Mouse (Mus musculus) heart, embryonic 16.5 days (tissue): Measurements from ENCODE around the gene Ptgs1. TPM values are rescaled to one million over a fixed set of nuclear protein-coding genes. Genes with fewer than 3 reads are reported as not detected.

Source experiments
- ATAC-seq: fragments of 200-750 bp; cut with Nextera tagmentation; replicated peaks from 2 replicates; pipeline ENCODE4 v1.8.0; 2017; ENCODE audit warnings: moderate number of reproducible peaks; ENCODE audit not compliant: insufficient read depth, low FRiP score; ENCODE audit errors: extremely low read depth
- H3K27ac ChIP-seq: fragments of 300-500 bp; sonication (generic); 2 replicates; pipeline ENCODE4 v1.5.1; 2014; ENCODE audit warnings: mild to moderate bottlenecking, low read length, control low read depth, moderate library complexity
- H3K27me3 ChIP-seq: fragments of 300-500 bp; sonication (generic); 2 replicates; pipeline ENCODE4 v1.6.1; 2014; ENCODE audit warnings: low read length, mixed read lengths; ENCODE audit not compliant: control insufficient read depth, insufficient read depth
- H3K36me3 ChIP-seq: fragments of 300-500 bp; sonication (generic); 2 replicates; pipeline ENCODE4 v1.6.1; 2014; ENCODE audit not compliant: control insufficient read depth, insufficient read depth
- H3K4me1 ChIP-seq: fragments of 300-500 bp; sonication (generic); 2 replicates; pipeline ENCODE4 v1.6.1; 2014; ENCODE audit warnings: low read length, mixed read lengths; ENCODE audit not compliant: control insufficient read depth, insufficient read depth
- H3K4me2 ChIP-seq: fragments of 300-500 bp; sonication (generic); 2 replicates; pipeline ENCODE4 v1.6.1; 2014; ENCODE audit warnings: low read depth, mild to moderate bottlenecking, control low read depth, low read length
- H3K4me3 ChIP-seq: fragments of 300-500 bp; sonication (generic); 2 replicates; pipeline ENCODE4 v1.5.1; 2014; ENCODE audit warnings: mild to moderate bottlenecking, control low read depth, low read length
- H3K9ac ChIP-seq: fragments of 300-500 bp; sonication (generic); 2 replicates; pipeline ENCODE4 v1.6.1; 2014; ENCODE audit warnings: low read length, control low read depth
- H3K9me3 ChIP-seq: fragments of 300-500 bp; sonication (generic); replicated peaks from 2 replicates; pipeline ENCODE4 v1.6.1; 2016; ENCODE audit warnings: low read length; ENCODE audit not compliant: control insufficient read depth
- WGBS: fragments of 180-500 bp; shearing (Covaris S2); extraction: QIAGEN DNeasy Blood & Tissue Kit; methylation state at CpG from one replicate; pipeline ENCODE4 v1.1.7; 2014; 5-methylcytosine and 5-hydroxymethylcytosine counted together
- polyA plus RNA-seq: library from polyadenylated mRNA; unstranded; fragments of >200 nt; fragmentation: Nextera tagmentation; extraction: Ambion mirVana; gene quantifications from 2 replicates; pipeline ENCODE4 v1.2.1, GENCODE M21; 2015

Ptgs1 gene
- polyA plus RNA-seq, 1 experiment from 2014 or later: 21.9 TPM

DNA sequence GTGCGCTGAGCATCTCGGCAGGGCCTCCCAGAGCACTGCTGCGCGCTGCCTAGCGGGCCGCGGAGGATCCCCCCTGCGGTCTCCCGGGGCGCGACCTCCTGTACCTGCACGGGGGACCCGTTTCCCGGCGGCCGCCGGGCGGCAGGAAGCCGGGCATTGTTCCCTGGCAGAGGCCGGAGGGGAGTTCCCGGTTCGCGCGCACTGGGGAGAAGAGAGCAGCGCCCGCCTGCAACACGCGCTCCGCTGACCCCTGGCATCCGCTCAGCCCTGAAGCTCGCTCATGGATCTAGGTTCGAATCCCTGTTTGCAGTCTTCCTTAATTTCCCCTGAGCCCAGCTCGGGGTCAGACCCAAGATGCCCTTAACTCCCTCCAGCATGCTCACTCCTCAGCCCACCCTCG is 19.4 kb upstream of the Ptgs1 start:
- Histone ChIP-seq H3K4me3 (peak overlapping the region; percentile 29; the same call in 1 of the 2 replicates), H3K27me3 (peaks cover 20% of the 10 kb centered on the region), H3K4me2 (peak overlapping the region; percentile 45), H3K27ac (no peak overlapping the region), H3K9me3 (no peaks in the 10 kb centered on the region), H3K4me1 (peaks cover 33% of the 10 kb centered on the region), H3K36me3 (no peaks in the 10 kb centered on the region), H3K9ac (peak overlapping the region; percentile 53)
- WGBS: 10% methylated on average over 34 of the region's 34 CpGs
- ATAC-seq: no peak

GRCm38 (mm10) chr2:36211785-36212184 is 18.4 kb upstream of the Ptgs1 start:
- Histone ChIP-seq H3K9ac (no peak overlapping the region; the same call in 1 of the 2 replicates), H3K4me1 (peaks cover 39% of the 10 kb centered on the region), H3K27me3 (peaks cover 20% of the 10 kb centered on the region), H3K36me3 (no peaks in the 10 kb centered on the region), H3K9me3 (no peaks in the 10 kb centered on the region), H3K4me3 (no peak overlapping the region), H3K27ac (no peak overlapping the region), H3K4me2 (no peak overlapping the region)
- ATAC-seq: no peak
- WGBS: 58% methylated on average over 7 of the region's 7 CpGs

DNA sequence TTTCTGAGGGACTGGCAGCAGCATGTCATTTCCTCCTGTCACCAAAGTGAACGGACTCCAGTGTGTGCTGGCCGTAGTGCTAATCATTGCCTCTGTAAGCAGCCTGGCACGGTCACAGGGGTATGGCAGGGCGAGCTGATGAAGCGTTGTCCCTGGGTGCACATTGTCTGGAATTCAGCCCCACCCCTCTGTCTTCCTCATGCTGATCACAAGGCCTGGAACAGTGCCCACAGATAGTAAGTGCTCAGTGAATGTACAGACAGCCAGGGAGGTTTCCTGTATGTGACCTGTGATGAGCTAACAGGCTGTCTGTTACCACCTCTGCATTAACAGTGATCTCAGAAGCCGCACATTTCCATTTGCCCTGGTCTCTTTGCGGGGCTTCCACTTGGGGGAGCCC is 17.1 kb upstream of the Ptgs1 start:
- Histone ChIP-seq H3K27ac (peak overlapping the region; percentile 84), H3K27me3 (peaks cover 20% of the 10 kb centered on the region), H3K4me2 (peak overlapping the region; percentile 20), H3K36me3 (no peaks in the 10 kb centered on the region), H3K9ac (peak overlapping the region; percentile 44; the same call in 1 of the 2 replicates), H3K4me1 (peaks cover 52% of the 10 kb centered on the region), H3K4me3 (no peak overlapping the region), H3K9me3 (no peaks in the 10 kb centered on the region)
- ATAC-seq: peak; percentile 79
- 19% methylated on average over 7 of the region's 7 CpGs for WGBS

DNA sequence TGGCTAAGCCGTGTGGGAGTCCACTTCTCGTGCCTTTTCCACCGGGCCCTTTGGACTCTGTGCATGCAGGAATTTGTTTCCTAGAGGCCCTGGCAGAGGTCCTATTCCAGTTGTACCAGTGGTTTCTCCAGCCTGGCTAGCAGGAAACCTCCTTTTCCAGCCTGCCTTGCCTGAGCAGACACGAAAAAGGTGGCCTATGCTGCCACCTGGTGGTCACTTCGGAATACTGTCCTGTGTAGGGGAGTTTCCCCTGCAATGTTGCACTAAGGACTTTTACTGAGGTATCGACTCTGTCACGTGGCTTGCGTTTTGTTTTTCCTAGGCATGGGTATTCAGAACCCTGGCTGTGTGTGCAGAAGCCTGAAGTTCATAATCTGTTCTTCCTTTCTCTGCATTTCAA is 16.2 kb upstream of the Ptgs1 start:
- peak; percentile 56 for ATAC-seq
- Histone ChIP-seq H3K9me3 (no peaks in the 10 kb centered on the region), H3K4me3 (peak overlapping the region; percentile 28), H3K4me1 (peaks cover 54% of the 10 kb centered on the region), H3K27ac (peak overlapping the region; percentile 84), H3K36me3 (no peaks in the 10 kb centered on the region), H3K9ac (peak overlapping the region; percentile 33; the same call in 1 of the 2 replicates), H3K4me2 (peak overlapping the region; percentile 58), H3K27me3 (peaks cover 18% of the 10 kb centered on the region)
- WGBS: 2% methylated on average over 8 of the region's 8 CpGs

DNA sequence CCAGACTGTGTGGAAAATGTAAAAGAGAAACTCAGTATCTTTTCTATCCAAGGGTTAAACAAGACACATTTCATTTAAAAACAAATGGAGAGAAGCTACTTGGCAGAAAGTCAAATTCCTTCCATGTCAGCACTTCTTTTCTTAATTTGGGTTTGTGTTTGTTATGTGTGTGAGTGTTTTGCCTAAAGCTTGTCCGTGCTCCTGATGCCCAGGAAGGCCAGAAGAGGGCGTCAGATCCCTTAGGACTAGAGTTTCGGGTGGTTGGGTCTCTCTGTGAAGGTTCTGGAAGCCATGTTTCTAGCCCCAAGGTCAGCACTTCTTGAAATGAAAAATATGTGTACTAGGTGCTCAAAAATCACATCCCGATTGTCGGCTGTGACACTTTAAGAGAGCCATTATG is 15.8 kb upstream of the Ptgs1 start:
- Histone ChIP-seq H3K9ac (0 out of 2 replicates have a peak overlapping the region, but pooled peaks have one; percentile 33), H3K27ac (no peak overlapping the region), H3K9me3 (no peaks in the 10 kb centered on the region), H3K36me3 (no peaks in the 10 kb centered on the region), H3K4me1 (peaks cover 54% of the 10 kb centered on the region), H3K4me2 (peak overlapping the region; percentile 58), H3K4me3 (peak overlapping the region; percentile 28), H3K27me3 (peaks cover 16% of the 10 kb centered on the region)
- no peak for ATAC-seq
- 55% methylated on average over 5 of the region's 5 CpGs for WGBS

GRCm38 (mm10) chr2:36215203-36215739 is 15.0 kb upstream of the Ptgs1 start:
- Histone ChIP-seq H3K4me3 (no peak overlapping the region), H3K4me1 (peaks cover 54% of the 10 kb centered on the region), H3K9me3 (no peaks in the 10 kb centered on the region), H3K27me3 (peaks cover 9% of the 10 kb centered on the region), H3K36me3 (no peaks in the 10 kb centered on the region), H3K9ac (no peak overlapping the region), H3K27ac (no peak overlapping the region), H3K4me2 (no peak overlapping the region)
- ATAC-seq: no peak
- 91% methylated on average over 5 of the region's 5 CpGs for WGBS

- peaks cover 2% of the 10 kb centered on the region; the same call in 1 of the 2 replicates for H3K27me3 ChIP-seq
- H3K36me3 ChIP-seq: no peaks in the 10 kb centered on the region
- H3K9ac ChIP-seq: peak overlapping the region; percentile 49; the same call in 1 of the 2 replicates
- peaks cover 47% of the 10 kb centered on the region for H3K4me1 ChIP-seq
- no peak overlapping the region for H3K4me3 ChIP-seq
- ATAC-seq: no peak
- H3K9me3 ChIP-seq: no peaks in the 10 kb centered on the region
- peak overlapping the region; percentile 61 for H3K27ac ChIP-seq
- H3K4me2 ChIP-seq: peak overlapping the region; percentile 16; the same call in 1 of the 2 replicates
Measured at GRCm38 (mm10) chr2:36216546-36216945, 13.7 kb upstream of the Ptgs1 start.

GRCm38 (mm10) chr2:36216953-36217573 is 13.2 kb upstream of the Ptgs1 start:
- H3K4me3 ChIP-seq: no peak overlapping the region
- H3K9ac ChIP-seq: peak overlapping the region; percentile 49; the same call in 1 of the 2 replicates
- WGBS: 13% methylated on average over 4 of the region's 4 CpGs
- H3K4me1 ChIP-seq: peaks cover 44% of the 10 kb centered on the region
- H3K36me3 ChIP-seq: no peaks in the 10 kb centered on the region
- no peaks in the 10 kb centered on the region for H3K9me3 ChIP-seq
- peak overlapping the region; percentile 16 for H3K4me2 ChIP-seq
- 0 out of 2 replicates have a peak, but pooled peaks have one; percentile 15 for ATAC-seq
- peak overlapping the region; percentile 61 for H3K27ac ChIP-seq
- no peaks in the 10 kb centered on the region for H3K27me3 ChIP-seq

GRCm38 (mm10) chr2:36217692-36218233 is 12.5 kb upstream of the Ptgs1 start:
- no peaks in the 10 kb centered on the region for H3K9me3 ChIP-seq
- no peak overlapping the region for H3K9ac ChIP-seq
- no peak for ATAC-seq
- no peaks in the 10 kb centered on the region for H3K27me3 ChIP-seq
- H3K4me1 ChIP-seq: peaks cover 38% of the 10 kb centered on the region
- no peaks in the 10 kb centered on the region for H3K36me3 ChIP-seq
- no peak overlapping the region for H3K4me3 ChIP-seq
- 27% methylated on average over 5 of the region's 5 CpGs for WGBS
- peak overlapping the region; percentile 16 for H3K4me2 ChIP-seq
- H3K27ac ChIP-seq: peak overlapping the region; percentile 61; the same call in 1 of the 2 replicates
